In the genomic region with DNA sequence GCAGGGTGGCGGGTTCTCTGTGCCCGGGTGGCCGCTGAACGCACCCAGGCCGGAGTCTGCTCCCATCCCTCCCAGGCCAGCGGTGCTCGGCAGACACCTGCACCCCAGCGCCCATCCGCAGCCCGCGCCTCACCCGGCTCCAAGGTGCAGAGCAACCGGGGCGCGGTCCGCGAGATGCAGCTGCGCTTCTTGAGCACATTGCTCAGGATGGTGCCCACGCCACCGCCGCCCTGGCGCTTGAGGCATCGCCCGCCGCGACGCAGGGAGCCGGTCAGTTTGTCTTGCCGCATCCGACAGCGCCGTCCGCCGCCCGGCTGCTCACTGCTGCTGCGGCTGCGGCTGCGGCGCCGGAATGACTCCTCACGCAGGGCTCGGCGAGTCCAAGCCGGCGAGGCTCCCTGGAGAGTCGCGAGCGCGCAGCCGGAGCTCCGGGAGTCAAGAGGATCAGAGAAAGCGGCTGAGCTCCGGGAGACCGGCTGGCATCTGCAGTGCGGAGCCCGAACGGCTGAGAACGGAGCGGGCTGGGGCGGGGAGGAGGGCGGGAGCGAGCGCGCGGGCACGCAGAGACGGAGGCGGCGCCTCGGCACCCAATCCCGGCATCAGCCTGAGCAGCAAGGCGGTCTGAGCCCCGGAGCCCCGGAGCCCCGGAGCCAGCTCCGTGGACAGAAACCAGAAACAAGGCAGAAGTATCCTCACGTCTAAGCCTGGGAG, we compare ENCODE assay signal across 8 mouse cellular contexts. TPM values are rescaled to one million over a fixed set of nuclear protein-coding genes. Genes with fewer than 3 reads are reported as not detected.
DNase-seq lines count a peak whose midpoint lies in the region; ATAC-seq and TF ChIP-seq lines count a peak whose summit lies in the region.

No protein-coding gene starts in this region.

- peak; percentile 36 for ATAC-seq in Patski
- ATAC-seq in hindbrain, embryonic 13.5 days (ENCODE audit: low FRiP score): peak; percentile 92
- peak; percentile 91 for ATAC-seq in lung, postnatal 0 days

- TF ChIP-seq EP300 in lung, postnatal 0 days (IDR thresholded peaks at IDR 0.05): no peak

- peak overlapping the region; percentile 99 for H3K9ac ChIP-seq in hindbrain, embryonic 13.5 days
- H3K9ac ChIP-seq in lung, postnatal 0 days (replicated peaks; ENCODE audit: low read depth): peak overlapping the region; percentile 32; the same call in 1 of the 2 replicates

- under 1% methylated on average over 75 of the region's 77 CpGs for WGBS in hindbrain, embryonic 13.5 days
- 2% methylated on average over 66 of the region's 77 CpGs for WGBS in lung, postnatal 0 days

- peak overlapping the region; percentile 94 for H3K27ac ChIP-seq in hindbrain, embryonic 13.5 days
- peak overlapping the region; percentile 54 for H3K27ac ChIP-seq in lung, postnatal 0 days (ENCODE audit: low read length)

- H3K4me1 ChIP-seq in hindbrain, embryonic 13.5 days (replicated peaks): peaks cover 52% of the 10 kb centered on the region
- H3K4me1 ChIP-seq in lung, postnatal 0 days (ENCODE audit: insufficient read depth, low read depth, low read length): peaks cover 7% of the 10 kb centered on the region; the same call in 1 of the 2 replicates

- H3K36me3 ChIP-seq in hindbrain, embryonic 13.5 days: 0 out of 2 replicates have a peak, but pooled peaks cover 3% of the 10 kb centered on the region
- no peaks in the 10 kb centered on the region for H3K36me3 ChIP-seq in lung, postnatal 0 days (ENCODE audit: insufficient read depth, low read length)

- CTCF ChIA-PET in Patski (lab: Charles Lee): no interaction called here

- no peak for TF ChIP-seq CTCF in Patski (IDR thresholded peaks at IDR 0.05)
- TF ChIP-seq CTCF in lung, postnatal 0 days (IDR thresholded peaks at IDR 0.05): no peak

- no peak for DNase-seq in Patski (ENCODE audit: low read depth, low spot score)
- DNase-seq in cerebellum, adult 8-10 months: peak; percentile 79
- DNase-seq in frontal cortex, postnatal 14 days (ENCODE audit: low spot score in 2 of 2): peak; percentile 54 to 77
- peak; percentile 78 to 79 for DNase-seq in layer of hippocampus, postnatal 14 days (ENCODE audit: low spot score in 2 of 2)
- DNase-seq in lung, postnatal 0 days (ENCODE audit: low spot score): peak; percentile 71
- DNase-seq in ovary, postnatal 14 days (ENCODE audit: low spot score): peak; percentile 21
- peak; percentile 72 for DNase-seq in thymus, postnatal 4 days

- H3K4me2 ChIP-seq in hindbrain, embryonic 13.5 days: peak overlapping the region; percentile 80
- H3K4me2 ChIP-seq in lung, postnatal 0 days (replicated peaks; ENCODE audit: low read depth, low read length): peak overlapping the region; percentile 84

- H3K9me3 ChIP-seq in hindbrain, embryonic 13.5 days: no peaks in the 10 kb centered on the region
- no peaks in the 10 kb centered on the region for H3K9me3 ChIP-seq in lung, postnatal 0 days (ENCODE audit: low read length)

- H3K27me3 ChIP-seq in Patski: peaks cover 21% of the 10 kb centered on the region
- H3K27me3 ChIP-seq in hindbrain, embryonic 13.5 days: peaks cover 13% of the 10 kb centered on the region; the same call in 1 of the 2 replicates
- H3K27me3 ChIP-seq in lung, postnatal 0 days (replicated peaks; ENCODE audit: insufficient read depth, low read length): peaks cover 17% of the 10 kb centered on the region; the same call in 1 of the 2 replicates

- POLR2A ChIA-PET in Patski (lab: Charles Lee): interaction anchor here (0.6 kb wide), 1 partner anchor 75 kb away, joined by 3 read pairs; no protein-coding TSS in a partner anchor

- H3K4me3 ChIP-seq in hindbrain, embryonic 13.5 days: peak overlapping the region; percentile 85
- peak overlapping the region; percentile 71 for H3K4me3 ChIP-seq in lung, postnatal 0 days (ENCODE audit: low read depth, low read length)

- in situ Hi-C loops in Patski (cut with MboI; ENCODE audit: low pct_unique_long_range_greater_than_20kb): no loop called here

RNA-seq across cellular contexts. Expression of a gene that starts 40.4 kb away (rescaled TPM):
- 0.24 TPM for polyA plus RNA-seq in Patski (2021)
- 12.6 and 13.6 TPM in 2 replicates for polyA plus RNA-seq in hindbrain, embryonic 13.5 days (2015; fragmentation: Nextera tagmentation; extraction: Ambion mirVana)
- 10 to 100 TPM; 34.9 to 36.9 TPM for total RNA-seq in layer of hippocampus, postnatal 14 days (2021)
- 4.2 and 4.4 TPM in 2 replicates for polyA plus RNA-seq in lung, postnatal 0 days (2015; fragmentation: Nextera tagmentation; extraction: Ambion mirVana)

RNA-seq across cellular contexts. Expression of a gene that starts 54.2 kb away (rescaled TPM):
- polyA plus RNA-seq in Patski (2021): 198 TPM
- 41.3 and 42.6 TPM in 2 replicates for polyA plus RNA-seq in hindbrain, embryonic 13.5 days (2015; fragmentation: Nextera tagmentation; extraction: Ambion mirVana)
- 10 to 100 TPM; 74.1 to 79.9 TPM for total RNA-seq in layer of hippocampus, postnatal 14 days (2021)
- polyA plus RNA-seq in lung, postnatal 0 days (2015; fragmentation: Nextera tagmentation; extraction: Ambion mirVana): 40.8 and 41.4 TPM in 2 replicates

Comparison
In these comparisons a context has a peak if more than half of its experiments do, and no peak if none do; other contexts are left out.
1. ATAC-seq: peak in every context shown above with its lines; median percentile 92 in hindbrain, embryonic 13.5 days; 91 in lung, postnatal 0 days; 36 in Patski.